Mouse (Mus musculus): ENCODE results near the gene Rb1. TPM values are rescaled to one million over a fixed set of nuclear protein-coding genes. Genes with fewer than 3 reads are reported as not detected.

Rb1 gene
- polyA plus RNA-seq, 1 experiment from 2014 or later: 13.0 TPM

GRCm38 (mm10) chr14:73143710-73144420 is 181.8 kb downstream of the Rb1 start:
- Histone ChIP-seq H3K4me2 (ENCODE audit: low read depth, low read length) (peak overlapping the region; percentile 90), H3K4me3 (ENCODE audit: low read length) (peak overlapping the region; percentile 54), H3K4me1 (ENCODE audit: control insufficient read depth, insufficient read depth, low read length) (peaks cover 5% of the 10 kb centered on the region; the same call in 1 of the 2 replicates), H3K9ac (ENCODE audit: low read depth, low read length) (peak overlapping the region; percentile 96), H3K36me3 (ENCODE audit: control insufficient read depth, insufficient read depth, low read length) (no peaks in the 10 kb centered on the region), H3K27me3 (replicated peaks; ENCODE audit: control insufficient read depth, insufficient read depth, low read length) (no peaks in the 10 kb centered on the region), H3K9me3 (ENCODE audit: control insufficient read depth, low read length) (no peaks in the 10 kb centered on the region), H3K27ac (ENCODE audit: low read length) (peak overlapping the region; percentile 90)
- 33% methylated on average over 25 of the region's 25 CpGs for WGBS
- peak; percentile 27; the same call in 1 of the 2 replicates for ATAC-seq

- WGBS: under 1% methylated on average over 88 of the region's 88 CpGs
Measured at GRCm38 (mm10) chr14:73142896-73143709, 182.5 kb downstream of the Rb1 start.

GRCm38 (mm10) chr14:73142421-73142895 is 183.2 kb downstream of the Rb1 start:
- peak overlapping the region; percentile 90 for H3K27ac ChIP-seq (ENCODE audit: low read length)
- H3K27me3 ChIP-seq (replicated peaks; ENCODE audit: control insufficient read depth, insufficient read depth, low read length): no peaks in the 10 kb centered on the region
- WGBS: 1% methylated on average over 11 of the region's 11 CpGs
- ATAC-seq: peak; percentile 30
- H3K36me3 ChIP-seq (ENCODE audit: control insufficient read depth, insufficient read depth, low read length): no peaks in the 10 kb centered on the region
- no peaks in the 10 kb centered on the region for H3K9me3 ChIP-seq (ENCODE audit: control insufficient read depth, low read length)
- peak overlapping the region; percentile 96 for H3K9ac ChIP-seq (ENCODE audit: low read depth, low read length)
- peak overlapping the region; percentile 54 for H3K4me3 ChIP-seq (ENCODE audit: low read length)
- H3K4me2 ChIP-seq (ENCODE audit: low read depth, low read length): peak overlapping the region; percentile 90
- peaks cover 5% of the 10 kb centered on the region; the same call in 1 of the 2 replicates for H3K4me1 ChIP-seq (ENCODE audit: control insufficient read depth, insufficient read depth, low read length)

More at GRCm38 (mm10) chr14:73142896-73143709, 182.5 kb downstream of the Rb1 start:
- H3K9ac ChIP-seq (ENCODE audit: low read depth, low read length): peak overlapping the region; percentile 96
- peak overlapping the region; percentile 54 for H3K4me3 ChIP-seq (ENCODE audit: low read length)
- peak overlapping the region; percentile 90 for H3K4me2 ChIP-seq (ENCODE audit: low read depth, low read length)
- H3K27me3 ChIP-seq (replicated peaks; ENCODE audit: control insufficient read depth, insufficient read depth, low read length): no peaks in the 10 kb centered on the region
- no peaks in the 10 kb centered on the region for H3K9me3 ChIP-seq (ENCODE audit: control insufficient read depth, low read length)
- H3K27ac ChIP-seq (ENCODE audit: low read length): peak overlapping the region; percentile 90
- peaks cover 5% of the 10 kb centered on the region; the same call in 1 of the 2 replicates for H3K4me1 ChIP-seq (ENCODE audit: control insufficient read depth, insufficient read depth, low read length)
- peak; percentile 94 for ATAC-seq
- H3K36me3 ChIP-seq (ENCODE audit: control insufficient read depth, insufficient read depth, low read length): no peaks in the 10 kb centered on the region

GRCm38 (mm10) chr14:73141800-73142199 is 183.8 kb downstream of the Rb1 start:
- H3K9ac ChIP-seq (ENCODE audit: low read depth, low read length): no peak overlapping the region
- WGBS: 76% methylated on average over 3 of the region's 3 CpGs
- no peak overlapping the region for H3K4me2 ChIP-seq (ENCODE audit: low read depth, low read length)
- no peak overlapping the region for H3K27ac ChIP-seq (ENCODE audit: low read length)
- no peaks in the 10 kb centered on the region for H3K36me3 ChIP-seq (ENCODE audit: control insufficient read depth, insufficient read depth, low read length)
- H3K4me3 ChIP-seq (ENCODE audit: low read length): no peak overlapping the region
- H3K27me3 ChIP-seq (replicated peaks; ENCODE audit: control insufficient read depth, insufficient read depth, low read length): no peaks in the 10 kb centered on the region
- peaks cover 5% of the 10 kb centered on the region; the same call in 1 of the 2 replicates for H3K4me1 ChIP-seq (ENCODE audit: control insufficient read depth, insufficient read depth, low read length)
- no peaks in the 10 kb centered on the region for H3K9me3 ChIP-seq (ENCODE audit: control insufficient read depth, low read length)
- no peak for ATAC-seq

GRCm38 (mm10) chr14:73139866-73140265 is 185.8 kb downstream of the Rb1 start:
- no peak overlapping the region for H3K27ac ChIP-seq (ENCODE audit: low read length)
- H3K9me3 ChIP-seq (ENCODE audit: control insufficient read depth, low read length): no peaks in the 10 kb centered on the region
- peaks cover 5% of the 10 kb centered on the region; the same call in 1 of the 2 replicates for H3K4me1 ChIP-seq (ENCODE audit: control insufficient read depth, insufficient read depth, low read length)
- H3K4me2 ChIP-seq (ENCODE audit: low read depth, low read length): no peak overlapping the region
- no peak overlapping the region for H3K9ac ChIP-seq (ENCODE audit: low read depth, low read length)
- no peaks in the 10 kb centered on the region for H3K27me3 ChIP-seq (replicated peaks; ENCODE audit: control insufficient read depth, insufficient read depth, low read length)
- ATAC-seq: no peak
- 71% methylated on average over 5 of the region's 5 CpGs for WGBS
- no peak overlapping the region for H3K4me3 ChIP-seq (ENCODE audit: low read length)
- H3K36me3 ChIP-seq (ENCODE audit: control insufficient read depth, insufficient read depth, low read length): no peaks in the 10 kb centered on the region

GRCm38 (mm10) chr14:73138483-73138882 is 187.1 kb downstream of the Rb1 start:
- no peak for ATAC-seq
- Histone ChIP-seq H3K27me3 (replicated peaks; ENCODE audit: control insufficient read depth, insufficient read depth, low read length) (no peaks in the 10 kb centered on the region), H3K4me1 (ENCODE audit: control insufficient read depth, insufficient read depth, low read length) (no peaks in the 10 kb centered on the region), H3K36me3 (ENCODE audit: control insufficient read depth, insufficient read depth, low read length) (no peaks in the 10 kb centered on the region), H3K4me3 (ENCODE audit: low read length) (no peak overlapping the region), H3K9me3 (ENCODE audit: control insufficient read depth, low read length) (no peaks in the 10 kb centered on the region), H3K27ac (ENCODE audit: low read length) (no peak overlapping the region), H3K9ac (ENCODE audit: low read depth, low read length) (no peak overlapping the region), H3K4me2 (ENCODE audit: low read depth, low read length) (no peak overlapping the region)
- WGBS: 90% methylated on average over 7 of the region's 7 CpGs

- Histone ChIP-seq H3K27ac (ENCODE audit: low read length) (no peak overlapping the region), H3K9ac (ENCODE audit: low read depth, low read length) (no peak overlapping the region), H3K9me3 (ENCODE audit: control insufficient read depth, low read length) (no peaks in the 10 kb centered on the region), H3K4me3 (ENCODE audit: low read length) (no peak overlapping the region), H3K4me1 (ENCODE audit: control insufficient read depth, insufficient read depth, low read length) (no peaks in the 10 kb centered on the region), H3K27me3 (replicated peaks; ENCODE audit: control insufficient read depth, insufficient read depth, low read length) (no peaks in the 10 kb centered on the region), H3K4me2 (ENCODE audit: low read depth, low read length) (no peak overlapping the region), H3K36me3 (ENCODE audit: control insufficient read depth, insufficient read depth, low read length) (no peaks in the 10 kb centered on the region)
- 72% methylated on average over 5 of the region's 5 CpGs for WGBS
- ATAC-seq: 0 out of 2 replicates have a peak, but pooled peaks have one; percentile 2
Measured at GRCm38 (mm10) chr14:73137234-73137633, 188.4 kb downstream of the Rb1 start.

Measured in intestine, embryonic 16.5 days (tissue).